In genomic region chr13:49617021-49617420, GRCm38 (mm10) we compare ENCODE assay signal across 21 mouse cellular contexts. TPM values are rescaled to one million over a fixed set of nuclear protein-coding genes. Genes with fewer than 3 reads are reported as not detected.
DNase-seq lines count a peak whose midpoint lies in the region; ATAC-seq and TF ChIP-seq lines count a peak whose summit lies in the region.
"Had no signal": no experiment of that assay in that cellular context is flagged by ENCODE, and none has a peak within 500 bp of the region (broad histone marks: within the 10 kb centered on the region; RNA-seq: fewer than 3 reads in every experiment).

No protein-coding gene starts in this region.

- H3K9ac ChIP-seq in liver, embryonic 13.5 days, result no peak overlapping the region
- no peak overlapping the region for H3K9ac ChIP-seq in liver, postnatal 0 days (replicated peaks)
- no peak overlapping the region for H3K9ac ChIP-seq in lung, postnatal 0 days (replicated peaks; ENCODE audit: low read depth)
- H3K9ac ChIP-seq in hindbrain, postnatal 0 days (replicated peaks; ENCODE audit: low read length), result no peak overlapping the region
- H3K9ac ChIP-seq: forebrain, embryonic 13.5 days; forebrain, postnatal 0 days; heart, embryonic 12.5 days; hindbrain, embryonic 12.5 days; intestine, embryonic 15.5 days had no signal

- intact Hi-C loops in heart, postnatal 36 days (cut with DNase I), result no loop called here

- peak overlapping the region; percentile 72 for H3K27ac ChIP-seq in liver, embryonic 13.5 days
- no peak overlapping the region for H3K27ac ChIP-seq in liver, postnatal 0 days (ENCODE audit: low read depth)
- no peak overlapping the region for H3K27ac ChIP-seq in lung, postnatal 0 days (ENCODE audit: low read length)
- H3K27ac ChIP-seq in hindbrain, postnatal 0 days, result no peak overlapping the region
- H3K27ac ChIP-seq: forebrain, embryonic 13.5 days; heart, adult 2 months; hindbrain, embryonic 12.5 days; intestine, embryonic 15.5 days had no signal

- H3K9me3 ChIP-seq in liver, embryonic 13.5 days (replicated peaks), result no peaks in the 10 kb centered on the region
- H3K9me3 ChIP-seq in liver, postnatal 0 days (ENCODE audit: low read length), result no peaks in the 10 kb centered on the region
- H3K9me3 ChIP-seq in lung, postnatal 0 days (ENCODE audit: low read length), result no peaks in the 10 kb centered on the region
- H3K9me3 ChIP-seq in hindbrain, postnatal 0 days (ENCODE audit: low read length), result no peaks in the 10 kb centered on the region
- H3K9me3 ChIP-seq: forebrain, embryonic 13.5 days; heart, embryonic 12.5 days; hindbrain, embryonic 12.5 days; intestine, embryonic 15.5 days had no signal

- H3K4me3 ChIP-seq in liver, embryonic 13.5 days (replicated peaks), result no peak overlapping the region
- no peak overlapping the region for H3K4me3 ChIP-seq in liver, postnatal 0 days (ENCODE audit: low read depth, low read length)
- no peak overlapping the region for H3K4me3 ChIP-seq in lung, postnatal 0 days (ENCODE audit: low read depth, low read length)
- H3K4me3 ChIP-seq in hindbrain, postnatal 0 days (ENCODE audit: low read length), result no peak overlapping the region
- H3K4me3 ChIP-seq: forebrain, embryonic 13.5 days; heart, adult 2 months; heart, embryonic 12.5 days; hindbrain, embryonic 12.5 days; intestine, embryonic 15.5 days had no signal

- no peak for TF ChIP-seq CTCF in liver, postnatal 0 days (IDR thresholded peaks at IDR 0.05; ENCODE audit: low read depth)
- no peak for TF ChIP-seq CTCF in lung, postnatal 0 days (IDR thresholded peaks at IDR 0.05)
- no peak for TF ChIP-seq CTCF in hindbrain, postnatal 0 days (IDR thresholded peaks at IDR 0.05; ENCODE audit: low read depth)

- H3K4me2 ChIP-seq in liver, embryonic 13.5 days, result peak overlapping the region; percentile 41
- H3K4me2 ChIP-seq in liver, postnatal 0 days (ENCODE audit: low read depth, low read length), result no peak overlapping the region
- no peak overlapping the region for H3K4me2 ChIP-seq in lung, postnatal 0 days (replicated peaks; ENCODE audit: low read depth, low read length)
- no peak overlapping the region for H3K4me2 ChIP-seq in hindbrain, postnatal 0 days (ENCODE audit: low read depth, low read length)
- H3K4me2 ChIP-seq: forebrain, embryonic 13.5 days; heart, embryonic 12.5 days; hindbrain, embryonic 12.5 days; intestine, embryonic 15.5 days had no signal

- DNase-seq in c-Kit-positive CD71-positive TER-119-negative erythroid progenitor cells, embryonic 14.5 days (ENCODE audit: low read depth), result peak; percentile 32
- peak; percentile 28 for DNase-seq in liver, embryonic 13.5 days
- no peak for DNase-seq in liver, postnatal 0 days
- DNase-seq in kidney, postnatal 36 days, result no peak
- DNase-seq in lung, postnatal 0 days (ENCODE audit: low spot score), result no peak
- no peak for DNase-seq in hindbrain, postnatal 0 days (ENCODE audit: low spot score)
- no peak for DNase-seq in heart, postnatal 36 days
- DNase-seq: adrenal gland, adult 8-10 months; adrenal gland, postnatal 36 days; cerebellum, adult 11-12 months; cerebellum, adult 9-10 months; cerebellum, postnatal 25 days; forebrain, postnatal 0 days; gastrocnemius, postnatal 14 days; heart, adult 2 months had no signal

- no peaks in the 10 kb centered on the region for H3K36me3 ChIP-seq in liver, embryonic 13.5 days
- no peaks in the 10 kb centered on the region for H3K36me3 ChIP-seq in liver, postnatal 0 days (replicated peaks; ENCODE audit: insufficient read depth, low read length)
- no peaks in the 10 kb centered on the region for H3K36me3 ChIP-seq in lung, postnatal 0 days (ENCODE audit: insufficient read depth, low read length)
- no peaks in the 10 kb centered on the region for H3K36me3 ChIP-seq in hindbrain, postnatal 0 days (ENCODE audit: insufficient read depth, low read length)
- H3K36me3 ChIP-seq: heart, embryonic 12.5 days; hindbrain, embryonic 12.5 days; intestine, embryonic 15.5 days had no signal

- no peaks in the 10 kb centered on the region for H3K27me3 ChIP-seq in liver, embryonic 13.5 days
- H3K27me3 ChIP-seq in liver, postnatal 0 days (ENCODE audit: insufficient read depth, low read length), result no peaks in the 10 kb centered on the region
- no peaks in the 10 kb centered on the region for H3K27me3 ChIP-seq in lung, postnatal 0 days (replicated peaks; ENCODE audit: insufficient read depth, low read length)
- H3K27me3 ChIP-seq in hindbrain, postnatal 0 days (ENCODE audit: insufficient read depth, low read length), result no peaks in the 10 kb centered on the region
- H3K27me3 ChIP-seq: CH12.LX; forebrain, embryonic 13.5 days; heart, embryonic 12.5 days; hindbrain, embryonic 12.5 days; intestine, embryonic 15.5 days had no signal

- 25% methylated on average over 3 of the region's 3 CpGs for WGBS in liver, embryonic 13.5 days (ENCODE audit: insufficient replicate concordance)
- WGBS in liver, postnatal 0 days (ENCODE audit: insufficient replicate concordance), result 60% methylated on average over 3 of the region's 3 CpGs
- WGBS in lung, postnatal 0 days, result 85% methylated on average over 3 of the region's 3 CpGs
- 95% methylated on average over 3 of the region's 3 CpGs for WGBS in hindbrain, postnatal 0 days

- peak; percentile 45; the same call in 1 of the 2 replicates for TF ChIP-seq EP300 in liver, postnatal 0 days (IDR thresholded peaks at IDR 0.05; ENCODE audit: low read depth)
- no peak for TF ChIP-seq EP300 in lung, postnatal 0 days (IDR thresholded peaks at IDR 0.05)

- ATAC-seq in erythroid progenitor cell, adult 5-6 weeks (replicated peaks; ENCODE audit: low FRiP score, poor library complexity, severe bottlenecking), result peak; percentile 68
- ATAC-seq in liver, embryonic 13.5 days (ENCODE audit: low read depth), result peak; percentile 87
- no peak for ATAC-seq in liver, postnatal 0 days
- no peak for ATAC-seq in lung, postnatal 0 days
- ATAC-seq in hindbrain, postnatal 0 days, result no peak
- ATAC-seq: forebrain, embryonic 13.5 days; forebrain, postnatal 0 days; intestine, embryonic 15.5 days had no signal

- H3K4me1 ChIP-seq in liver, embryonic 13.5 days (replicated peaks), result peaks cover 39% of the 10 kb centered on the region
- no peaks in the 10 kb centered on the region for H3K4me1 ChIP-seq in liver, postnatal 0 days (ENCODE audit: insufficient read depth)
- no peaks in the 10 kb centered on the region for H3K4me1 ChIP-seq in lung, postnatal 0 days (ENCODE audit: insufficient read depth, low read depth, low read length)
- H3K4me1 ChIP-seq in hindbrain, postnatal 0 days (ENCODE audit: insufficient read depth, low read length), result no peaks in the 10 kb centered on the region
- H3K4me1 ChIP-seq: forebrain, embryonic 13.5 days; heart, embryonic 12.5 days; hindbrain, embryonic 12.5 days; intestine, embryonic 15.5 days had no signal

RNA-seq across cellular contexts. Expression of gene Ogn, which starts 9.2 kb away (rescaled TPM):
- 0.36 TPM in 1 of 2 replicates, not detected in the other for total RNA-seq in erythroid progenitor cell, adult 5-6 weeks (2015; ENCODE audit: low replicate concordance)
- total RNA-seq in erythroid progenitor cell, adult 5-6 weeks (2017; ENCODE audit: low replicate concordance), result 2.0 and 5.8 TPM in 2 replicates
- 2.8 and 3.5 TPM in 2 replicates for polyA plus RNA-seq in liver, embryonic 13.5 days (2015; fragmentation: Nextera tagmentation; extraction: Ambion mirVana)
- 1.3 and 1.6 TPM in 2 replicates for polyA plus RNA-seq in liver, postnatal 0 days (2015; fragmentation: Nextera tagmentation; extraction: Ambion mirVana)
- 79.1 and 79.9 TPM in 2 replicates for polyA plus RNA-seq in lung, postnatal 0 days (2015; fragmentation: Nextera tagmentation; extraction: Ambion mirVana)
- total RNA-seq in hindbrain, postnatal 0 days (2014; rRNA removed), result 6.9 and 9.4 TPM in 2 replicates
- 14.5 and 14.9 TPM in 2 replicates for polyA plus RNA-seq in hindbrain, postnatal 0 days (2015; fragmentation: Nextera tagmentation; extraction: Ambion mirVana)
- 10 to 100 TPM; 78.1 to 94.6 TPM for total RNA-seq in heart, postnatal 36 days (2021)
- total RNA-seq: CH12.LX had no signal

RNA-seq across cellular contexts. Expression of gene Omd, which starts 34.8 kb away (rescaled TPM):
- not detected in 2 replicates for total RNA-seq in erythroid progenitor cell, adult 5-6 weeks (2015; ENCODE audit: low replicate concordance)
- total RNA-seq in erythroid progenitor cell, adult 5-6 weeks (2017; ENCODE audit: low replicate concordance), result 0.51 TPM in 1 of 2 replicates, not detected in the other
- polyA plus RNA-seq in liver, embryonic 13.5 days (2015; fragmentation: Nextera tagmentation; extraction: Ambion mirVana), result 0.48 and 0.53 TPM in 2 replicates
- 0.19 and 0.21 TPM in 2 replicates for polyA plus RNA-seq in liver, postnatal 0 days (2015; fragmentation: Nextera tagmentation; extraction: Ambion mirVana)
- 0.54 and 0.74 TPM in 2 replicates for polyA plus RNA-seq in lung, postnatal 0 days (2015; fragmentation: Nextera tagmentation; extraction: Ambion mirVana)
- 1.4 and 1.5 TPM in 2 replicates for total RNA-seq in hindbrain, postnatal 0 days (2014; rRNA removed)
- polyA plus RNA-seq in hindbrain, postnatal 0 days (2015; fragmentation: Nextera tagmentation; extraction: Ambion mirVana), result 1.4 and 2.0 TPM in 2 replicates
- 1 to 10 TPM; 1.6 to 1.8 TPM for total RNA-seq in heart, postnatal 36 days (2021)
- total RNA-seq: CH12.LX had no signal

RNA-seq across cellular contexts. Expression of gene Cenpp, which starts 35.6 kb away (rescaled TPM):
- total RNA-seq in erythroid progenitor cell, adult 5-6 weeks (2015; ENCODE audit: low replicate concordance), result 77.5 and 87.2 TPM in 2 replicates
- 75.9 and 127 TPM in 2 replicates for total RNA-seq in erythroid progenitor cell, adult 5-6 weeks (2017; ENCODE audit: low replicate concordance)
- 33.8 and 39.7 TPM in 2 replicates for polyA plus RNA-seq in liver, embryonic 13.5 days (2015; fragmentation: Nextera tagmentation; extraction: Ambion mirVana)
- polyA plus RNA-seq in liver, postnatal 0 days (2015; fragmentation: Nextera tagmentation; extraction: Ambion mirVana), result 13.7 TPM in 2 replicates
- 3.8 and 3.9 TPM in 2 replicates for polyA plus RNA-seq in lung, postnatal 0 days (2015; fragmentation: Nextera tagmentation; extraction: Ambion mirVana)
- 2.4 and 5.5 TPM in 2 replicates for total RNA-seq in hindbrain, postnatal 0 days (2014; rRNA removed)
- polyA plus RNA-seq in hindbrain, postnatal 0 days (2015; fragmentation: Nextera tagmentation; extraction: Ambion mirVana), result 9.7 and 10.2 TPM in 2 replicates
- total RNA-seq in heart, postnatal 36 days (2021), result 1 to 10 TPM; 1.8 to 3.1 TPM

RNA-seq across cellular contexts. Expression of gene Nol8, which starts 35.9 kb away (rescaled TPM):
- 7.6 and 26.4 TPM in 2 replicates for total RNA-seq in erythroid progenitor cell, adult 5-6 weeks (2015; ENCODE audit: low replicate concordance)
- 3.3 and 4.4 TPM in 2 replicates for total RNA-seq in erythroid progenitor cell, adult 5-6 weeks (2017; ENCODE audit: low replicate concordance)
- 13.9 and 15.5 TPM in 2 replicates for polyA plus RNA-seq in liver, embryonic 13.5 days (2015; fragmentation: Nextera tagmentation; extraction: Ambion mirVana)
- polyA plus RNA-seq in liver, postnatal 0 days (2015; fragmentation: Nextera tagmentation; extraction: Ambion mirVana), result 6.8 and 8.0 TPM in 2 replicates
- polyA plus RNA-seq in lung, postnatal 0 days (2015; fragmentation: Nextera tagmentation; extraction: Ambion mirVana), result 9.1 and 11.1 TPM in 2 replicates
- total RNA-seq in hindbrain, postnatal 0 days (2014; rRNA removed), result 5.4 and 5.7 TPM in 2 replicates
- 13.6 and 13.8 TPM in 2 replicates for polyA plus RNA-seq in hindbrain, postnatal 0 days (2015; fragmentation: Nextera tagmentation; extraction: Ambion mirVana)
- total RNA-seq in heart, postnatal 36 days (2021), result 10 to 100 TPM; 20.6 to 21.1 TPM

Comparison
In these comparisons a context has a peak if more than half of its experiments do, and no peak if none do; other contexts are left out.
1. DNase-seq: peak in c-Kit-positive CD71-positive TER-119-negative erythroid progenitor cells, embryonic 14.5 days (single experiment) and liver, embryonic 13.5 days (single experiment); none in liver, postnatal 0 days (single experiment), kidney, postnatal 36 days (0 of 2), lung, postnatal 0 days (single experiment), hindbrain, postnatal 0 days (single experiment) and heart, postnatal 36 days (0 of 2).
2. ATAC-seq: peak in erythroid progenitor cell, adult 5-6 weeks (single experiment) and liver, embryonic 13.5 days (single experiment); none in liver, postnatal 0 days (single experiment), lung, postnatal 0 days (single experiment) and hindbrain, postnatal 0 days (single experiment).